Mouse (Mus musculus): Measurements from ENCODE around the gene Cldn6. TPM values are rescaled to one million over a fixed set of nuclear protein-coding genes. Genes with fewer than 3 reads are reported as not detected.

The Cldn6 gene
- polyA plus RNA-seq (2012; rRNA removed; ENCODE audit: low replicate concordance) = 7.3 and 9.1 TPM in 2 replicates

DNA sequence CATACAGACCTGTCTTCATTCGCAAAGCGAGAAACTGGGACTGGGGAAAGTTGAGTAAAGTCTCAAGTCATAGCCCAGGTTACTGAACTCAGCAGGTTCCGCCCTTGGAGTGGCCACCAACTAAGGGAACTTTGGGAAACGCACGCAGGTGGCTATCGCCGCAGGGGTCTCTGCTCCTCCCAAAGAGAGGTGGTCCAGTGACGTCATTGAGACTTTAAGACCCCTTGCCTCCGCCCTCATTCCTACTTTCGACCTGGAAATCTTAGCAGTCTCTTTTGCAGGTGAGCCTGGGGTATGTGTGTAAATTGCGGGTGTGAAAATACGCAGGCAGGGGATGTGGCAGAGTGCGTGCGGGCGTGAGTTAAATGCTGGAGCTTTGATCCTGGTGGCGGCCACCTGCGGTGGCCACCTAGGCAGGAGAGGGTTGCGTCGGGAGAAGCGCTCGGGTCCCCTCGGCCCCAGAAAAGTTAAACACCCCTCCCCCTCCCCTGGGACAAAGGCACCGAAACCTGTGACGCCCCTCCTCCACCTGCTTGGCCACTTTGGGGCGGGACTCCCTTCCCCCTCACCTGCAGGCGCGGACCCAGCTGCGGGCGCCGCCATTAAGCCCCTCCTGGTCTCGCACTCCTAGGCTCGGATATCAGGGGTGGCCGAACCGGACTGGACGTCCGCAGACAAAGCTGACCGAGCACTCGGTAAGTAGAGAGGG lies at the start of gene Cldn6:
Gene Cldn6 (plus strand): TSS at position 123 of the 709 bp plus-strand sequence.

DNA sequence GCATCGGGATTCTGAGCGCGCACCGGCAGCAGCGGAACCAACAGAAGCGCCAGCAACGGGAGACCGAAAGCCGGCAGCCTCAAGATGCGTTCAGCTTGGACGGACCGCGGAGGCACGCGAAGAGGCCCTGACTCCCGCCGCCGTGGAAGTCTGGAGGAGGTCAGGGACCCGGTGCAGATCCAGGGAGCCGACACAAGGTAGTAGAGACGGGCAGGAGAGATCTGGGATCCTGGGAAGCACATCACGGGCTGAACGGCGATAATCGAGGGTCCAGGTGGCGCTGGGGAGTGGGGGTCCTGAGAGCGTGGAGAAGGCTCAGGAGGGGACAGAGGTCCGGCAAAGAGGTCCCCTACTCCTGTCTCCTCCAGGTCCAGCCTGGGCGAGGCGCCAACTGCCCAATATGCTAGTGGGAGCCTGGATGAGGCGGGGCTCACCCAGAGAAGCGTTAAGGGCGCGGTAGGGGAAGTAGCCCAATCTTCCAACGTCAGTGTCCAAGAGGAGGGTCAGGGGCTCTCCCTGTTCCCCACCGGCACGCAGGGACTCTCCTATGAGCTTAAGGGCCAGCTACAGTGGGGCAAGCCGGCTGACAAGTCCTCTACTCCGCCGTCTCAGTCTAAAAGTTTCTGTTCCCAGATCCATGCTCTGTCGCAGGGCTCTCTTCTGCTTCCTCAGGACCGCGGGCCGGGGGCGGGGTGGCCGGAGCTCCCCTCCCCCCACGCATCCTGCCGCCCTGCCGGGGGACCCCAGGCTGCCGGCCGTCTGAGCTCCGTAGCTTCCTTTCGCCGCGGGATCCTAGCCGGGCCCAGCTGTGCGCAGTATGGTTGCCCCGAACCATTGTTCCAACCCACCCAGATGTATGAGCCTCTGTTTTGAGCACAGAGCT lies 34.2 kb upstream of the Cldn6 start, which contains the start of gene Mmp25:
Gene Mmp25 (minus strand): TSS at position 665 of the 883 bp plus-strand sequence.

DNA sequence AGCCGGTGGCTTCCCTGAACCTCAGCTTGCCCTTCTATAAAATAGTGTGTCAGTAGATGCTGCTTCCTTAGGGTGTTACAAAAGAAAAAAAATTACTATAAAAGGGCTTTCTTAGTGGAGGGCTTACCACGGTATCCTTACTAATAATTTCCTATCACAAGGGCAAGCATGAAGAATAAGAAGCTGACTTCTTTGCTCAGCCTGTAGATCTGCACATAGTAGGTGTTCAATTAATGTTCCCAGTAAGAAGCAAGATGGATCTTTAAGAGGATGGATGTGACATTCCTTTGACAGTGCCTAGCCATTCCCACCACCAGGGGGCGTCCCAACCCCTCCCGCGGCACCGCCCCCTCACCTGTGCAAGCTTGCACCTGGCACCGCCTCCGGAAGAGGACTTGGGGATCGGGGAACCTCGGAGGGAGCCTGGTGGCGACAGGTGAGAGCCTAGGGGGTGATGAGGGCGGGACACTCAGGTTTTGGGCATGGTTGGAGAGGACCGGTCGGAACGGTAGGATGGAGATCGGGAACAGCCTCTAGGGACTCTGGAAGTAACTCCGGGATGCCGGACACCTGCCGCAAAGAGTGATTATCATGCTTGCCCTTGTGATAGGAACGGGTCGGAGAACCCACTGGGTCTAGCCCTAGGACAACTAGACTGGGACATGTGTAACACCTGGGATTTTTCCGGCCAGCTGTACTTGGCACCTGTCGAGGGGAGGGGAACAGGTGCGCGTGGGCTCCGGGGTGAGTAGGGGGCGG lies 18.8 kb upstream of the Cldn6 start, which contains the start of gene Bicdl2:
Gene Bicdl2 (plus strand): TSS at position 390 of the 759 bp plus-strand sequence.

GRCm38 (mm10) chr17:23673424-23674073 lies 5.5 kb upstream of the Cldn6 start, which contains the start of the genes Hcfc1r1 and Thoc6:
Hcfc1r1 (plus strand) TSS chr17:23673596.
Thoc6 (minus strand) TSS chr17:23673882.

DNA sequence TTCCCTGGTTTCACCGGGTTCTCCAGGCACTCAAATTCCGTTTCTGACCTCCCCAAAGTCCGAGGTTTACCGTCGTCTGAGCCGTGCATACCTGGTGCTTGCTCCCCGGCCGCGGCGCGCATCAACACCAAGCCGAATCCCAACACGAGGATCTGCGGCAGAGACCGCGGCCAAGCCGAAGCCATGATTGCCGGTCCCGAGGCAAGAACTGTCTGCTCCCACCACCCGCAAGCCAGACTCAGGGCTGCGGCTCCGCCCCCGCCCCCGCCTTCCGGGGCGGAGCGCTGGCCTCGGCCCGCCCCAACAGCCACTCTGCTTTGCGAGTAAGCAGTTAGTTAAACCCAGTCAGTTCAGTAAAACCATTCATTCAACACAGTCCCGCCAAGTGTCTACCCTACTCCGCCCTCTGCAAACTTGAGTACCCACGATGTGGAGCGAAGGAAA lies 1.8 kb upstream of the Cldn6 start, which contains the start of gene Tnfrsf12a:
Gene Tnfrsf12a (minus strand): TSS at position 233 of the 444 bp plus-strand sequence.

DNA sequence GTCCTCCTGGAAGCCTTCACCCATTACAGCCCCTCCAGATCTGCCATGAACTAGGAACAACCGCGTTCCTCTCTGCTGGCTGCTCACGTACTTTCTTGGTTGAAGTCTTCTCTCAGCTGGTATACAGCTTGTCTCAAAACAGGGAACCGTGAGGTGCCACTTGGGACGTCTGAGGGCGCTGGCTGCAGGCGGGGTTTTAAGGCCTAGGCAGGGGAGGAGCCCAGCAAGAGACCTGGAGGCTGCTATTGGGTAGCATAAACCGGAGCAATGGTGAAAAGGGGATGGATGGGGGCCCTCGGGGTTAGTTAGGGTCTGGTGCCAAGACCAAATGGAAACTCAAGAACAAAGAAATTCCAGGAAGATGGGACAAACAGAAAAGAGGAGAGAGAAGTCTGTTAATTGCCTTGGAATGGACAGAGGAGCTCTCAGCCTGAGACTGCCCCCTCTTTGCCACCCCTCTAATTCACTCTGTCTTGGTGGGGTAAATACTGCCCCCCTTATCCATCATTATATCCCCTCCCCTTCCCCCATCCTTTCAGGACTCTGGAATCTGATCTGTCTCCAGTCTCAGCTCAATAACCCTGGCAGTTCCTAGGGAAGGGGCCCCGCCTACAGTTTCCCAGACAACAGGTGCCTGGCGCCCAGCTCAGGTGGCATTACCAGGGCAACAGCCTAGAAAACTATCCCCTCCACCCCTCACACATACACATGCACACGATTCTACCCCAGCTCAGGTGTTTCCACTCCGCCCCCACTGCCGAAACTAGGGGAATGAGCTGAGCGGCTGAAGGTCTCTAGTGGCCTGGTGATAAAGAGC lies 5.0 kb downstream of the Cldn6 start, which contains the start of gene Cldn9:
Gene Cldn9 (minus strand): TSS at position 171 of the 817 bp plus-strand sequence.

DNA sequence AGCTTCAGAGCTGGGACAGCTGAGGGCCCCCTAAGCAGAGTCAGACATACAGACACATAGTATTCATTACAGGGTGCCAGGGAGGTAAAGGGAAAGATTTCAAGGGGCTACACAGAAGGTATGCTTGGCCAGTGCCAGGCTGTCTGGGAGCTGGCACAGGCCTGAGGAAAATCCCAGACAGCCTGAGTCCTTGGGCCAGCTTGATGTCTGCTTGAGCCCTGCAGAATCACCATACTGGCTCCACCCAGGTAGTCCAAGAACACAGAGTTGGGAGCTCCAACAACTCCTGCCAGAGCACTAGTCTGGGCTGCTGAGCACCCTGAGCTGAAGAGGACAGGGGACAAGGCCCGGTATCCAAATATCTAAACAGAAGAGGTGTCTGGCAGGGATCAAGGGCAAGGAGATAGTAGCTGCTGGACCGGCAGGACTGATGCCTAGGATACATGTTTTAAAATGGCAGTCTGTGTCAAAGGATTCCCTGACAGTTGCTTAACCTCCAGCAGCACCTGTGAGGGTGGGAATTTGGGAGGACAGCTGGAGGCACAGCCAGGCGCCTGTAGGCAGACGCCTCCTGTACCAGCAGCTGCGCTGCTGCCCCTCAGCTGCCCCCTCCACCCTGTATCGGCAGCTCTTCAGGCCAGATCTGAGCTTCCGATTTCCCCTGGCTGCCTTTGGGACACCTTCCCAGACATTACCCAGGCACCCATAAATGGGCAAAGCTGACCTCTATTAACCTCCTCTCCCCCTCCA lies 43.5 kb downstream of the Cldn6 start, which contains the start of gene 1520401A03Rik:
Gene 1520401A03Rik (minus strand): TSS at position 408 of the 750 bp plus-strand sequence.

GRCm38 (mm10) chr17:23725999-23726757 lies 47.1 kb downstream of the Cldn6 start, which contains the start of gene Pkmyt1:
Pkmyt1 (plus strand) TSS chr17:23726336.

Other genes starting within 250 kb of the Cldn6 start
- not detected in 2 replicates for gene Vmn2r117, start 199.6 kb upstream of the Cldn6 start, polyA plus RNA-seq (2012; rRNA removed; ENCODE audit: low replicate concordance)
- gene Zfp213, start 115.0 kb upstream of the Cldn6 start, polyA plus RNA-seq (2012; rRNA removed; ENCODE audit: low replicate concordance) = 16.1 and 22.3 TPM in 2 replicates
- gene Zfp13, start 79.8 kb upstream of the Cldn6 start, polyA plus RNA-seq (2012; rRNA removed; ENCODE audit: low replicate concordance) = 9.1 and 16.2 TPM in 2 replicates
- gene Zscan10, start 78.4 kb upstream of the Cldn6 start, polyA plus RNA-seq (2012; rRNA removed; ENCODE audit: low replicate concordance) = not detected in 2 replicates
- gene Mmp25, start 34.0 kb upstream of the Cldn6 start, polyA plus RNA-seq (2012; rRNA removed; ENCODE audit: low replicate concordance) = 2.6 and 4.7 TPM in 2 replicates
- gene Bicdl2, start 18.7 kb upstream of the Cldn6 start, polyA plus RNA-seq (2012; rRNA removed; ENCODE audit: low replicate concordance) = 2.1 and 3.5 TPM in 2 replicates
- gene Hcfc1r1, start 5.7 kb upstream of the Cldn6 start, polyA plus RNA-seq (2012; rRNA removed; ENCODE audit: low replicate concordance) = 430 and 524 TPM in 2 replicates
- 26.0 and 28.9 TPM in 2 replicates for gene Thoc6, start 5.4 kb upstream of the Cldn6 start, polyA plus RNA-seq (2012; rRNA removed; ENCODE audit: low replicate concordance)
- 15.4 and 34.1 TPM in 2 replicates for gene Tnfrsf12a, start 1.8 kb upstream of the Cldn6 start, polyA plus RNA-seq (2012; rRNA removed; ENCODE audit: low replicate concordance)
- gene Cldn9, start 4.8 kb downstream of the Cldn6 start, polyA plus RNA-seq (2012; rRNA removed; ENCODE audit: low replicate concordance) = not detected in 2 replicates
- gene 1520401A03Rik, start 43.5 kb downstream of the Cldn6 start, polyA plus RNA-seq (2012; rRNA removed; ENCODE audit: low replicate concordance) = 0.06 TPM in 1 of 2 replicates, not detected in the other
- 30.3 and 57.9 TPM in 2 replicates for gene Pkmyt1, start 47.1 kb downstream of the Cldn6 start, polyA plus RNA-seq (2012; rRNA removed; ENCODE audit: low replicate concordance)
- gene Paqr4, start 61.6 kb downstream of the Cldn6 start, polyA plus RNA-seq (2012; rRNA removed; ENCODE audit: low replicate concordance) = 35.8 and 47.3 TPM in 2 replicates
- 0.52 and 0.60 TPM in 2 replicates for gene Kremen2, start 66.6 kb downstream of the Cldn6 start, polyA plus RNA-seq (2012; rRNA removed; ENCODE audit: low replicate concordance)
- gene Flywch1, start 92.4 kb downstream of the Cldn6 start, polyA plus RNA-seq (2012; rRNA removed; ENCODE audit: low replicate concordance) = 43.8 and 46.9 TPM in 2 replicates
- gene Flywch2, start 106.8 kb downstream of the Cldn6 start, polyA plus RNA-seq (2012; rRNA removed; ENCODE audit: low replicate concordance) = 5.4 and 13.3 TPM in 2 replicates
- gene Srrm2, start 111.3 kb downstream of the Cldn6 start, polyA plus RNA-seq (2012; rRNA removed; ENCODE audit: low replicate concordance) = 756 and 808 TPM in 2 replicates
- 412 and 628 TPM in 2 replicates for gene Elob, start 149.9 kb downstream of the Cldn6 start, polyA plus RNA-seq (2012; rRNA removed; ENCODE audit: low replicate concordance)
- 0.17 TPM in 1 of 2 replicates, not detected in the other for gene Prss33, start 156.8 kb downstream of the Cldn6 start, polyA plus RNA-seq (2012; rRNA removed; ENCODE audit: low replicate concordance)
- gene Prss32, start 164.6 kb downstream of the Cldn6 start, polyA plus RNA-seq (2012; rRNA removed; ENCODE audit: low replicate concordance) = not detected in 2 replicates
- gene Prss41, start 164.9 kb downstream of the Cldn6 start, polyA plus RNA-seq (2012; rRNA removed; ENCODE audit: low replicate concordance) = 0.13 and 0.27 TPM in 2 replicates
- gene Prss21, start 188.8 kb downstream of the Cldn6 start, polyA plus RNA-seq (2012; rRNA removed; ENCODE audit: low replicate concordance) = not detected in 2 replicates
- gene Dcpp1, start 201.6 kb downstream of the Cldn6 start, polyA plus RNA-seq (2012; rRNA removed; ENCODE audit: low replicate concordance) = not detected in 2 replicates
- gene Dcpp2, start 201.6 kb downstream of the Cldn6 start, polyA plus RNA-seq (2012; rRNA removed; ENCODE audit: low replicate concordance) = not detected in 2 replicates
- 0.55 TPM in 1 of 2 replicates, not detected in the other for gene Dcpp3, start 238.2 kb downstream of the Cldn6 start, polyA plus RNA-seq (2012; rRNA removed; ENCODE audit: low replicate concordance)